Mouse (Mus musculus) hindbrain, postnatal 0 days (tissue): Measurements from ENCODE around the gene Rpl23. TPM values are rescaled to one million over a fixed set of nuclear protein-coding genes. Genes with fewer than 3 reads are reported as not detected.

ENCODE experiments used
- ATAC-seq: fragments of 200-750 bp; cut with Nextera tagmentation; 2 replicates; pipeline ENCODE4 v1.8.0; 2017; ENCODE audit warnings: mild to moderate bottlenecking, moderate TSS enrichment, moderate library complexity
- DNase-seq: peaks from one replicate; pipeline ENCODE4 v3.0.0-alpha.2; 2015; ENCODE audit warnings: low spot score
- H3K27ac ChIP-seq: fragments of 300-500 bp; sonication (generic); 2 replicates; pipeline ENCODE4 v1.5.1; 2014; ENCODE audit warnings: mild to moderate bottlenecking
- H3K27me3 ChIP-seq: fragments of 300-500 bp; sonication (generic); 2 replicates; pipeline ENCODE4 v1.6.1; 2014; ENCODE audit warnings: low read length, mixed read lengths; ENCODE audit not compliant: insufficient read depth
- H3K36me3 ChIP-seq: fragments of 300-500 bp; sonication (generic); 2 replicates; pipeline ENCODE4 v1.6.1; 2014; ENCODE audit warnings: low read length, mixed read lengths; ENCODE audit not compliant: insufficient read depth
- H3K4me1 ChIP-seq: fragments of 300-500 bp; sonication (generic); 2 replicates; pipeline ENCODE4 v1.6.1; 2014; ENCODE audit warnings: antibody characterized with exemption, low read length, mixed read lengths; ENCODE audit not compliant: insufficient read depth
- H3K4me2 ChIP-seq: fragments of 300-500 bp; sonication (generic); 2 replicates; pipeline ENCODE4 v1.6.1; 2014; ENCODE audit warnings: low read depth, mild to moderate bottlenecking, low read length, moderate library complexity, mixed read lengths
- H3K4me3 ChIP-seq: fragments of 300-500 bp; sonication (generic); 2 replicates; pipeline ENCODE4 v1.5.1; 2014; ENCODE audit warnings: low read length
- H3K9ac ChIP-seq: fragments of 300-500 bp; sonication (generic); replicated peaks from 2 replicates; pipeline ENCODE4 v1.6.1; 2014; ENCODE audit warnings: mild to moderate bottlenecking, low read length, moderate library complexity, mixed read lengths
- H3K9me3 ChIP-seq: fragments of 300-500 bp; sonication (generic); 2 replicates; pipeline ENCODE4 v1.6.1; 2016; ENCODE audit warnings: low read length, mixed read lengths
- CTCF ChIP-seq: IDR thresholded peaks from 2 replicates; pipeline ENCODE4 v1.5.1; 2016; ENCODE audit warnings: antibody characterized with exemption, control low read depth, low read depth
- WGBS: fragments of 180-500 bp; shearing (Covaris S2); extraction: QIAGEN DNeasy Blood & Tissue Kit; methylation state at CpG from one replicate; pipeline ENCODE4 v1.1.7; 2014; 5-methylcytosine and 5-hydroxymethylcytosine counted together
- polyA plus RNA-seq: library from polyadenylated mRNA; unstranded; fragments of >200 nt; fragmentation: Nextera tagmentation; extraction: Ambion mirVana; gene quantifications from 2 replicates; pipeline ENCODE4 v1.2.1, GENCODE M21; 2015
- total RNA-seq: library from RNA; depleted of rRNA; stranded (reverse); fragments of >200 nt; gene quantifications from 2 replicates; pipeline ENCODE4 v1.2.3, GENCODE M21; 2014

The Rpl23 gene
- total and polyA plus RNA-seq, 2 experiments from 2014 or later, result 124 to 351 TPM

DNA sequence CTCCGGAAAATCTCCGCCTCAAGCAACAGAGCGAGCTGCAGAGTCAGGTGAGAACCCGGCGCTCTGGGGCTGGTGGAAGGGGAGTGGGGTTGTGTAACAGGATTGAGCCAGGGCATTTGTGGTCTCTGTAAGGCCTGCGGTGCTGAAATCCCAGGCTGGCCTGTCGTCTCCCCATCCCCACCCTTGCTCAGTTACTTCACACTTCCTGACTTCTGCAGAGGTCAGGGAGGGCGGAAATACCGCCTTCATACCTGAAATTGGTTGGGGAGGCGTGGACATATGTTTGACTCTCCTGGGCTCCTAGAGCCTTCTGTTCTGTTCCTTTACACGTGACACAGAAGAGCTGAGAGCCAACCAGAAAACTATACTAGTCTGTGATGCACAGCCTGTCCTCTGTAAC lies 33.5 kb upstream of the Rpl23 start:
- peaks cover 35% of the 10 kb centered on the region for H3K4me1 ChIP-seq
- H3K9me3 ChIP-seq, result no peaks in the 10 kb centered on the region
- WGBS, result 77% methylated on average over 11 of the region's 11 CpGs
- no peaks in the 10 kb centered on the region for H3K27me3 ChIP-seq
- no peak for ATAC-seq
- no peak overlapping the region for H3K9ac ChIP-seq
- H3K4me3 ChIP-seq, result no peak overlapping the region
- H3K36me3 ChIP-seq, result peaks cover 14% of the 10 kb centered on the region; the same call in 1 of the 2 replicates
- 0 out of 2 replicates have a peak overlapping the region, but pooled peaks have one; percentile 33 for H3K27ac ChIP-seq
- H3K4me2 ChIP-seq, result no peak overlapping the region
- no peak for DNase-seq
- TF ChIP-seq CTCF, result no peak

DNA sequence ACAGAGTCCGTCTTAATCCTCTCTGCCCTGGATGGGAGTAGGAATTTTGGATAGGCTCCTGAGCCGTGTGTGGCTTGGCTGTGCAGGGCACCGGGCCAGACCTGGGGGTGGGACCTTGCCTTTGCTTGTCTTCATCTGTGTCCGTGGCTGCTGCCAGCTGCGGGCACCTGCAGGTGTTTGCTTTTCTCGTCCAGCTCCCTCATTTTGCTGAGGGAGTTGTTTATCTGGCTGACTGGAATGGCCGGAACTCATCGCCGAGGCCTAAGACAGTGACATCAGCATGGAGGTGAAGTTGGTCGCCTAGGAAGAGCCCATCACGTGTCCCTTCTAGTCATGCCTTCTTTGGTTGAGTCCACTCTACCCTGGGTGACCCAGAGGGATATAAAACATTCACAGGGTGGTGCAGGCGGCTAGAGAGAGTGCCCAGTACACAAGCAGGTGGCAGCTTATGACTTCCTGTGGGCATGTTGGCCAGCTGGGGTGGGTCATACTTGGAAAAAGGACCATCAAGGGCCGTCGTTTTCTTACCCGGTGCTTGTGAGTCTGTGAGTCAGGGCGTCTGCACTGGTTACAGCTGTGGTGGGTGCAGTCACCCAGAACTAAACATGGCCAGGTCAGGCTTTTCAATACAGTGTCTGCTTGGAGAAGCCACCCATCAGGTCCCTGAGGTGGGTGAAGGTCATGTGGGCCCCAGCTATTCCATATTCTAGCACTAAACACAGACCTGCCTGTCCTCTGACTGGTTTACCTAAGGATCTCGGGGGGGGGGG lies 31.7 kb upstream of the Rpl23 start:
- TF ChIP-seq CTCF, result no peak
- WGBS, result 61% methylated on average over 17 of the region's 17 CpGs
- H3K4me2 ChIP-seq, result no peak overlapping the region
- ATAC-seq (no peak), DNase-seq (no peak)
- H3K27me3 ChIP-seq, result no peaks in the 10 kb centered on the region
- H3K36me3 ChIP-seq, result peaks cover 20% of the 10 kb centered on the region; the same call in 1 of the 2 replicates
- 0 out of 2 replicates have a peak overlapping the region, but pooled peaks have one; percentile 21 for H3K9ac ChIP-seq
- H3K4me1 ChIP-seq, result peaks cover 44% of the 10 kb centered on the region
- H3K27ac ChIP-seq, result peak overlapping the region; percentile 86
- H3K9me3 ChIP-seq, result no peaks in the 10 kb centered on the region
- no peak overlapping the region for H3K4me3 ChIP-seq

DNA sequence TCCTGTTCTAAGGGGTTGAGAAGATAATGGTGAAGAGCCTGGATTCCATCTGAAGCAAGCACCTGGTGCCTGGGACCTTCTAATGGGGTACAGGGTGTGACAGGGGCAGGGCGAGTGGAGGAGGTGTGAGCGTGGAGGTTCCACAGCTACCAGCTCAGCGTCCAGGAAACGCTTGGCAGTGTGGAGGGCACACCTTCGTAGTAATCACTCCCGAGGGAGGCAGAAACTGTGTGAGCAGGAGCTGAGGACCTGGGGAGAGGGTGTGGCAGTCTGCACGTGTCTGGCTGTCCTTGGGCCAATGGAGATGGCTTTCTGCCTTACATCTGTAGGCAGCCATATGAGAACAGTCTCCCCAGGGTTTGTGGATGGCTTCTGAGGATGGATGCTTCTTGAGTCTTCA lies 30.8 kb upstream of the Rpl23 start:
- Histone ChIP-seq H3K4me2 (peak overlapping the region; percentile 39), H3K27me3 (no peaks in the 10 kb centered on the region), H3K36me3 (peaks cover 22% of the 10 kb centered on the region; the same call in 1 of the 2 replicates), H3K4me1 (peaks cover 48% of the 10 kb centered on the region), H3K27ac (peak overlapping the region; percentile 86), H3K9me3 (no peaks in the 10 kb centered on the region), H3K4me3 (no peak overlapping the region), H3K9ac (peak overlapping the region; percentile 21; the same call in 1 of the 2 replicates)
- no peak for TF ChIP-seq CTCF
- ATAC-seq (peak; percentile 24), DNase-seq (peak; percentile 28)
- 22% methylated on average over 7 of the region's 7 CpGs for WGBS

DNA sequence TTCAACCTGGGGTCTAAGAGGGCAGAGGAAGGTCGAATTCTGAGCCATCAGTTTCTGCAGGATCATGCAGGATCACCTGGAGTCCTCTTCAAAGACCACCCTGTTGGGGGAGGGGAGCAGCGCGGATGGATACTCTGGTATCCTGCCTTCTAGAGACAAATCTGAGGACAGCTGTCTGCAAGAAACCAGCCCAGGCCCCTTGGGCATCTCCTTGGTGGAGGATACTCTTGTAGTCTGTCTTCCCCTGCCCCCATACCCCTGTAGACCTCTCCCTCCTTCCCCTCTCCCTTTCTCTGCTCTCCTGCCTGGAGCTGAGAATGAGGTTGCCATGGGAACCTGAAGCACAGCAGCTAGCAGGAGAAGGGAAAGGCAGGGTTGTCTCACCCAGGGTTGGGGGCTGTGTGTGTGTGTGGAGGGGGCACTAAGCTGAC lies 30.3 kb upstream of the Rpl23 start:
- 16% methylated on average over 3 of the region's 3 CpGs for WGBS
- Histone ChIP-seq H3K36me3 (peaks cover 22% of the 10 kb centered on the region; the same call in 1 of the 2 replicates), H3K9ac (0 out of 2 replicates have a peak overlapping the region, but pooled peaks have one; percentile 34), H3K9me3 (no peaks in the 10 kb centered on the region), H3K27ac (peak overlapping the region; percentile 86), H3K4me1 (peaks cover 48% of the 10 kb centered on the region), H3K4me2 (peak overlapping the region; percentile 39), H3K4me3 (no peak overlapping the region), H3K27me3 (no peaks in the 10 kb centered on the region)
- peak; percentile 90 for ATAC-seq
- no peak for TF ChIP-seq CTCF
- DNase-seq, result peak; percentile 86

DNA sequence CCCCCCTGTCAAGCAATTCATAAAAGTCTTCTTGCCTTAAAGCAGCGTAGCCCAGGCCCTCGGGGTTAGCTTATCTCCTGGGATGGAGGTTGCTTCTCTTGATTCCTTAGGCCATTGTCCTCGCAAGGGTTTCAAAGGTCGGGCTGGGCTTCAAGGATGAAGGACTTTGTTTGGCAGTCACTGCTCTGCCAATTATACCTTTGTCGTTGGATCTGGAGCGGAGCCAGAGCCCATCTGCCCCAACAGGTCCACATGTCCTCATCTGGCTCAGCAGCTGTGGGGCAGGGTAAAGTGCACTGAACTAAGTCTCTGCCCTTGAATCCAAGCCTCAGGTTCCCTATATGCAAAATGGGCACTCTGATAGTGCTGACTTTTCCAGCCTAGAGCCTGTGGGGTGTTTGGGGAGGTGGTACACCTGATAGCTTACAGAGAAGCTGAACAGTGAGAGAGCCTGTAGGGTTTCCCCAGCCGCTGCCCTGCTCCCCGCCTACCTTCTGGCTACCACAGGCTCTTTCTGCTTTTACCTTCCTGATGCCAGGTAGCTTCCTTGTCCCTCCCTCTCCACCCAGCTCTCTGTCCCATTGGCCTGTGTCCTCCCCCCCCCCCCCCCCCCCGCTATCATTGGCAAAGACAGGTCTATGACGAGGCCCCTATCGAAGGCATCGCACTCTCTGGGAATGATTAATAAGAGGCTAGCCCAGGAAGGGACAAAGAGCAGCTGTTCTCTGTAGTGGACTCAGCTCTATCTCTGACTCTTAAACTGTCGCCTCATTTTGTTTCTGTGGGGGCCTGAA lies 29.5 kb upstream of the Rpl23 start:
- DNase-seq (peak; percentile 32), ATAC-seq (peak; percentile 30; the same call in 1 of the 2 replicates)
- Histone ChIP-seq H3K4me3 (no peak overlapping the region), H3K4me2 (peak overlapping the region; percentile 39), H3K9ac (0 out of 2 replicates have a peak overlapping the region, but pooled peaks have one; percentile 34), H3K4me1 (peaks cover 50% of the 10 kb centered on the region), H3K27me3 (no peaks in the 10 kb centered on the region), H3K9me3 (no peaks in the 10 kb centered on the region), H3K27ac (peak overlapping the region; percentile 86), H3K36me3 (peaks cover 20% of the 10 kb centered on the region; the same call in 1 of the 2 replicates)
- TF ChIP-seq CTCF, result no peak
- WGBS, result 27% methylated on average over 12 of the region's 13 CpGs

DNA sequence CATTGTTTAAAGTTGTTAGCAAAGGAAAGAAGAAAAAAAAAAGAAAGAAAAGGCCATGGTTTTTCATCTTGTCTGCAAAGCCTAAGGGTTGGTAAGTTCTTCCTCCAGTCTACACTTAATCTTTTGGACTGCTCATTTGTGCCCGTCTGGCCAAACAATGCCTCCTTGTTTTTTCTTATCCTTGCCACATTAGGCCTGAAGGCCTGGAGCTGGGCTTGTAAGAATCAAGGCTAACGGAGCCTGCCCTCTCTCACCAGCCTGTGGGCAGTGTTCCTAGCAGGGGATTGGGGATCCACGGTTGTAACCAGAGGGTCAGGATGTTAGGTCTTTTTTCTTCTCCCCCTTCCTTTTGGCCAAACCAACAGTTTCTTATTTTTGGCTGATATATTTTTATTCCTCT lies 28.7 kb upstream of the Rpl23 start:
- 19% methylated on average over 3 of the region's 3 CpGs for WGBS
- DNase-seq (no peak), ATAC-seq (no peak)
- Histone ChIP-seq H3K9ac (no peak overlapping the region), H3K4me2 (no peak overlapping the region), H3K27ac (peak overlapping the region; percentile 86; the same call in 1 of the 2 replicates), H3K9me3 (no peaks in the 10 kb centered on the region), H3K36me3 (peaks cover 14% of the 10 kb centered on the region; the same call in 1 of the 2 replicates), H3K27me3 (no peaks in the 10 kb centered on the region), H3K4me3 (no peak overlapping the region), H3K4me1 (peaks cover 58% of the 10 kb centered on the region)
- no peak for TF ChIP-seq CTCF
